Mouse (Mus musculus) limb, embryonic 12.5 days (tissue): Measurements from ENCODE around the gene Gpr62. TPM values are rescaled to one million over a fixed set of nuclear protein-coding genes. Genes with fewer than 3 reads are reported as not detected.

ENCODE experiments used
- ATAC-seq: fragments of 200-750 bp; cut with Nextera tagmentation; 2 replicates; pipeline ENCODE4 v1.8.0; 2017; ENCODE audit warnings: low read depth, moderate TSS enrichment; ENCODE audit not compliant: insufficient number of reproducible peaks, insufficient read depth, low FRiP score, low TSS enrichment
- H3K27ac ChIP-seq: fragments of 300-500 bp; sonication (generic); 2 replicates; pipeline ENCODE4 v1.5.1; 2016; ENCODE audit warnings: mild to moderate bottlenecking, moderate library complexity
- H3K27me3 ChIP-seq: fragments of 300-500 bp; sonication (generic); 2 replicates; pipeline ENCODE4 v1.6.1; 2016; ENCODE audit warnings: mild to moderate bottlenecking, moderate library complexity
- H3K36me3 ChIP-seq: fragments of 300-500 bp; sonication (generic); 2 replicates; pipeline ENCODE4 v1.6.1; 2016; ENCODE audit warnings: mild to moderate bottlenecking, moderate library complexity
- H3K4me1 ChIP-seq: fragments of 300-500 bp; sonication (generic); replicated peaks from 2 replicates; pipeline ENCODE4 v1.6.1; 2016
- H3K4me2 ChIP-seq: fragments of 300-500 bp; sonication (generic); 2 replicates; pipeline ENCODE4 v1.6.1; 2016; ENCODE audit warnings: mild to moderate bottlenecking, moderate library complexity
- H3K4me3 ChIP-seq: fragments of 300-500 bp; sonication (generic); replicated peaks from 2 replicates; pipeline ENCODE4 v1.5.1; 2016; ENCODE audit warnings: mild to moderate bottlenecking
- H3K9ac ChIP-seq: fragments of 300-500 bp; sonication (generic); replicated peaks from 2 replicates; pipeline ENCODE4 v1.6.1; 2016; ENCODE audit warnings: mild to moderate bottlenecking, moderate library complexity
- H3K9me3 ChIP-seq: fragments of 300-500 bp; sonication (generic); 2 replicates; pipeline ENCODE4 v1.6.1; 2016; ENCODE audit warnings: mild to moderate bottlenecking, moderate library complexity
- WGBS: fragments of 180-500 bp; shearing (Covaris S2); methylation state at CpG from one replicate; pipeline ENCODE4 v1.1.7; 2016; 5-methylcytosine and 5-hydroxymethylcytosine counted together
- polyA plus RNA-seq: library from polyadenylated mRNA; unstranded; fragments of >200 nt; fragmentation: Nextera tagmentation; extraction: Ambion mirVana; gene quantifications from 2 replicates; pipeline ENCODE4 v1.2.1, GENCODE M21; 2016

Gene Gpr62
- polyA plus RNA-seq, 1 experiment from 2014 or later = 0.90 TPM

GRCm38 (mm10) chr9:106463122-106464063, 2.3 kb downstream of the Gpr62 start:
- H3K9me3 ChIP-seq = no peaks in the 10 kb centered on the region
- peaks cover 52% of the 10 kb centered on the region for H3K36me3 ChIP-seq
- peak overlapping the region; percentile 29; the same call in 1 of the 2 replicates for H3K27ac ChIP-seq
- H3K27me3 ChIP-seq = peaks cover 8% of the 10 kb centered on the region; the same call in 1 of the 2 replicates
- H3K4me2 ChIP-seq = no peak overlapping the region
- no peak overlapping the region for H3K9ac ChIP-seq
- WGBS = 88% methylated on average over 21 of the region's 21 CpGs
- no peak overlapping the region for H3K4me3 ChIP-seq
- no peak for ATAC-seq
- H3K4me1 ChIP-seq = peaks cover 29% of the 10 kb centered on the region

- peaks cover 60% of the 10 kb centered on the region for H3K36me3 ChIP-seq
These were observed 3.3 kb downstream of the Gpr62 start for GRCm38 (mm10) chr9:106462430-106462800.

GRCm38 (mm10) chr9:106461641-106462429, 3.9 kb downstream of the Gpr62 start:
- Histone ChIP-seq H3K4me2 (no peak overlapping the region), H3K27me3 (peaks cover 8% of the 10 kb centered on the region; the same call in 1 of the 2 replicates), H3K4me3 (no peak overlapping the region), H3K9ac (no peak overlapping the region), H3K27ac (no peak overlapping the region), H3K9me3 (no peaks in the 10 kb centered on the region), H3K4me1 (peaks cover 43% of the 10 kb centered on the region), H3K36me3 (peaks cover 66% of the 10 kb centered on the region)
- 88% methylated on average over 16 of the region's 16 CpGs for WGBS
- no peak for ATAC-seq

More at GRCm38 (mm10) chr9:106462430-106462800, 3.3 kb downstream of the Gpr62 start:
- 91% methylated on average over 12 of the region's 12 CpGs for WGBS
- Histone ChIP-seq H3K9me3 (no peaks in the 10 kb centered on the region), H3K27ac (no peak overlapping the region), H3K9ac (no peak overlapping the region), H3K27me3 (peaks cover 8% of the 10 kb centered on the region; the same call in 1 of the 2 replicates), H3K4me3 (no peak overlapping the region), H3K4me1 (peaks cover 38% of the 10 kb centered on the region), H3K4me2 (no peak overlapping the region)
- no peak for ATAC-seq

GRCm38 (mm10) chr9:106461026-106461415, 4.7 kb downstream of the Gpr62 start:
- H3K4me1 ChIP-seq = peaks cover 50% of the 10 kb centered on the region
- no peaks in the 10 kb centered on the region for H3K9me3 ChIP-seq
- H3K4me3 ChIP-seq = no peak overlapping the region
- H3K36me3 ChIP-seq = peaks cover 73% of the 10 kb centered on the region
- 92% methylated on average over 9 of the region's 9 CpGs for WGBS
- no peak overlapping the region for H3K4me2 ChIP-seq
- ATAC-seq = no peak
- no peak overlapping the region for H3K27ac ChIP-seq
- peaks cover 5% of the 10 kb centered on the region; the same call in 1 of the 2 replicates for H3K27me3 ChIP-seq
- no peak overlapping the region for H3K9ac ChIP-seq

GRCm38 (mm10) chr9:106460401-106461025, 5.2 kb downstream of the Gpr62 start:
- H3K9ac ChIP-seq = no peak overlapping the region
- H3K4me3 ChIP-seq = no peak overlapping the region
- H3K27me3 ChIP-seq = peaks cover under 1% of the 10 kb centered on the region; the same call in 1 of the 2 replicates
- H3K4me2 ChIP-seq = no peak overlapping the region
- H3K27ac ChIP-seq = no peak overlapping the region
- WGBS = 73% methylated on average over 18 of the region's 18 CpGs
- no peak for ATAC-seq
- H3K4me1 ChIP-seq = peaks cover 50% of the 10 kb centered on the region
- H3K36me3 ChIP-seq = peaks cover 74% of the 10 kb centered on the region
- no peaks in the 10 kb centered on the region for H3K9me3 ChIP-seq

- 83% methylated on average over 15 of the region's 15 CpGs for WGBS
- peaks cover 50% of the 10 kb centered on the region for H3K4me1 ChIP-seq
- no peak overlapping the region for H3K9ac ChIP-seq
These were observed 5.8 kb downstream of the Gpr62 start for GRCm38 (mm10) chr9:106459946-106460345.

GRCm38 (mm10) chr9:106457920-106458319, 7.8 kb downstream of the Gpr62 start:
- no peak for ATAC-seq
- Histone ChIP-seq H3K9ac (peak overlapping the region; percentile 31; the same call in 1 of the 2 replicates), H3K4me2 (no peak overlapping the region), H3K27ac (no peak overlapping the region), H3K36me3 (peaks cover 57% of the 10 kb centered on the region), H3K9me3 (no peaks in the 10 kb centered on the region), H3K4me1 (peaks cover 51% of the 10 kb centered on the region), H3K27me3 (no peaks in the 10 kb centered on the region), H3K4me3 (no peak overlapping the region)
- 79% methylated on average over 5 of the region's 5 CpGs for WGBS

More at GRCm38 (mm10) chr9:106459946-106460345, 5.8 kb downstream of the Gpr62 start:
- H3K27ac ChIP-seq = no peak overlapping the region
- no peak overlapping the region for H3K4me2 ChIP-seq
- no peak overlapping the region for H3K4me3 ChIP-seq
- no peaks in the 10 kb centered on the region for H3K9me3 ChIP-seq
- no peaks in the 10 kb centered on the region for H3K27me3 ChIP-seq
- no peak for ATAC-seq
- peaks cover 74% of the 10 kb centered on the region for H3K36me3 ChIP-seq

- peak overlapping the region; percentile 94 for H3K27ac ChIP-seq
- peaks cover 50% of the 10 kb centered on the region for H3K36me3 ChIP-seq
- H3K27me3 ChIP-seq = no peaks in the 10 kb centered on the region
- peaks cover 59% of the 10 kb centered on the region for H3K4me1 ChIP-seq
- peak overlapping the region; percentile 81 for H3K4me3 ChIP-seq
- no peaks in the 10 kb centered on the region for H3K9me3 ChIP-seq
- peak overlapping the region; percentile 96 for H3K4me2 ChIP-seq
- no peak for ATAC-seq
- WGBS = 49% methylated on average over 9 of the region's 9 CpGs
- H3K9ac ChIP-seq = peak overlapping the region; percentile 42; the same call in 1 of the 2 replicates
These were observed 8.6 kb downstream of the Gpr62 start for GRCm38 (mm10) chr9:106457163-106457559.

- Histone ChIP-seq H3K27ac (peak overlapping the region; percentile 94), H3K4me1 (peaks cover 65% of the 10 kb centered on the region), H3K36me3 (peaks cover 43% of the 10 kb centered on the region), H3K4me2 (peak overlapping the region; percentile 96), H3K4me3 (peak overlapping the region; percentile 81), H3K27me3 (no peaks in the 10 kb centered on the region), H3K9ac (peak overlapping the region; percentile 42), H3K9me3 (no peaks in the 10 kb centered on the region)
- ATAC-seq = no peak
- WGBS = 38% methylated on average over 15 of the region's 15 CpGs
These were observed 9.2 kb downstream of the Gpr62 start for GRCm38 (mm10) chr9:106456325-106457162.
